Mouse (Mus musculus) CH12.LX (cell line): Measurements from ENCODE around the gene Thsd7b. TPM values are rescaled to one million over a fixed set of nuclear protein-coding genes. Genes with fewer than 3 reads are reported as not detected.
A peak's percentile ranks its signal among the peaks of the same experiment; 100 is the strongest.

ENCODE experiments used
- DNase-seq: peaks from one replicate; pipeline ENCODE4 v3.0.0-alpha.2; 2013; ENCODE audit errors: extremely low read depth
- H3K27ac ChIP-seq: 2 replicates; pipeline ENCODE4 v1.5.1; 2012; ENCODE audit warnings: low read depth, mild to moderate bottlenecking, control low read depth, moderate library complexity; ENCODE audit not compliant: insufficient read depth
- H3K27me3 ChIP-seq: replicated peaks from 2 replicates; pipeline ENCODE3; 2012; ENCODE audit warnings: inconsistent platforms
- H3K36me3 ChIP-seq, 2 experiments: replicated peaks in 1 of 2; 2 replicates each; pipeline versions ENCODE3 to v1.6.1; 2012; ENCODE audit warnings: inconsistent platforms in 1 of 2, low read length in 1 of 2, mild to moderate bottlenecking in 1 of 2, mixed read lengths in 1 of 2, moderate library complexity in 1 of 2; ENCODE audit not compliant: control insufficient read depth in 1 of 2, insufficient read depth in 1 of 2
- H3K4me1 ChIP-seq, 2 experiments: 2 replicates each; pipeline ENCODE4 v1.6.1; 2012; ENCODE audit warnings: inconsistent platforms in 1 of 2, moderate library complexity in 1 of 2; ENCODE audit not compliant: insufficient read depth in 2 of 2, control insufficient read depth in 1 of 2
- H3K4me2 ChIP-seq: 2 replicates; pipeline ENCODE4 v1.6.1; 2012; ENCODE audit warnings: low read depth, mild to moderate bottlenecking, control low read depth; ENCODE audit not compliant: poor library complexity, insufficient read depth, severe bottlenecking
- H3K4me3 ChIP-seq, 3 experiments: fragments of 150-350 bp in 1 of 3; sonication (generic) in 1 of 3; replicated peaks in 1 of 3; 2 replicates each; pipeline versions ENCODE3 to v1.5.1; 2011 to 2012; ENCODE audit warnings: low read depth in 2 of 3, low read length in 2 of 3, mild to moderate bottlenecking in 2 of 3, moderate library complexity in 2 of 3, control low read depth in 1 of 3, improper control_type of control experiment in 1 of 3, inconsistent platforms in 1 of 3, mixed read lengths in 1 of 3; ENCODE audit not compliant: poor library complexity in 1 of 3
- H3K79me2 ChIP-seq: replicated peaks from 2 replicates; pipeline ENCODE4 v1.6.1; 2012; ENCODE audit warnings: mild to moderate bottlenecking, moderate library complexity; ENCODE audit not compliant: control insufficient read depth, poor library complexity, insufficient read depth, severe bottlenecking; ENCODE audit errors: extremely low read depth
- H3K9ac ChIP-seq: 2 replicates; pipeline ENCODE4 v1.6.1; 2012; ENCODE audit warnings: low read depth, mild to moderate bottlenecking, control low read depth, moderate library complexity; ENCODE audit not compliant: insufficient read depth
- H3K9me3 ChIP-seq: replicated peaks from 2 replicates; pipeline ENCODE3; 2012; ENCODE audit warnings: low read length, inconsistent platforms, mixed read lengths
- CTCF ChIP-seq, 2 experiments: IDR thresholded peaks in 1 of 2; conservative IDR thresholded peaks in 1 of 2; 2 replicates each; pipeline ENCODE4 v1.5.1; 2011 to 2012; ENCODE audit warnings: low read depth in 2 of 2, low read length in 2 of 2, improper control_type of control experiment in 1 of 2, inconsistent platforms in 1 of 2, mild to moderate bottlenecking in 1 of 2, moderate library complexity in 1 of 2
- IRF4 ChIP-seq: IDR thresholded peaks from 2 replicates; pipeline ENCODE4 v1.6.1; 2014; ENCODE audit warnings: low read depth, mild to moderate bottlenecking, inconsistent platforms, low read length, improper control_type of control experiment
- JUND ChIP-seq: conservative IDR thresholded peaks from 2 replicates; pipeline ENCODE4 v1.6.1; 2011; ENCODE audit warnings: low read depth, low read length, improper control_type of control experiment
- MAFK ChIP-seq: IDR thresholded peaks from 2 replicates; pipeline ENCODE4 v1.6.1; 2011; ENCODE audit warnings: low read length, improper control_type of control experiment; ENCODE audit not compliant: insufficient replicate concordance
- MAZ ChIP-seq: IDR thresholded peaks from 2 replicates; pipeline ENCODE4 v1.6.1; 2012; ENCODE audit warnings: low read depth, mild to moderate bottlenecking, inconsistent platforms, low read length, improper control_type of control experiment, moderate library complexity
- MEF2A ChIP-seq: IDR thresholded peaks from 2 replicates; pipeline ENCODE4 v1.6.1; 2014; ENCODE audit warnings: low read depth, mild to moderate bottlenecking, inconsistent platforms, low read length, improper control_type of control experiment, borderline replicate concordance
- PAX5 ChIP-seq: IDR thresholded peaks from 2 replicates; pipeline ENCODE4 v1.6.1; 2012; ENCODE audit warnings: low read length, inconsistent platforms, mixed read lengths
- POLR2A ChIP-seq: IDR thresholded peaks from 2 replicates; pipeline ENCODE4 v1.6.1; 2011; ENCODE audit warnings: low read depth, mild to moderate bottlenecking, improper control_type of control experiment, low read length
- RAD21 ChIP-seq: IDR thresholded peaks from 2 replicates; pipeline ENCODE4 v1.6.1; 2011; ENCODE audit warnings: low read depth, mild to moderate bottlenecking, low read length, improper control_type of control experiment, moderate library complexity
- SIN3A ChIP-seq: IDR thresholded peaks from 2 replicates; pipeline ENCODE4 v1.6.1; 2012; ENCODE audit warnings: low read length, improper control_type of control experiment, inconsistent platforms
- SMC3 ChIP-seq: IDR thresholded peaks from 2 replicates; pipeline ENCODE4 v1.6.1; 2011; ENCODE audit warnings: low read depth, low read length, improper control_type of control experiment
- TCF12 ChIP-seq: IDR thresholded peaks from 2 replicates; pipeline ENCODE4 v1.6.1; 2014; ENCODE audit warnings: low read depth, mild to moderate bottlenecking, inconsistent platforms, low read length, improper control_type of control experiment
- ZC3H11A ChIP-seq: IDR thresholded peaks from 2 replicates; pipeline ENCODE4 v1.6.1; 2012; ENCODE audit warnings: low read depth, mild to moderate bottlenecking, inconsistent platforms, low read length, improper control_type of control experiment
- ZNF384 ChIP-seq: IDR thresholded peaks from 2 replicates; pipeline ENCODE4 v1.6.1; 2012; ENCODE audit warnings: low read depth, low read length, improper control_type of control experiment, inconsistent platforms
- dilution Hi-C: fragments of 300-500 bp; cut with MboI; formaldehyde crosslinking; loops from 2 replicates; pipeline ENCODE4 v1.14.3; 2020; ENCODE audit warnings: low sequenced_read_pairs; ENCODE audit not compliant: extremely low pct_unique_long_range_greater_than_20kb, extremely low pct_ligation_motif_present
- in situ Hi-C: fragments of 300-500 bp; cut with MboI; formaldehyde crosslinking; loops from 3 replicates; pipeline ENCODE4 v1.14.3; 2019; ENCODE audit warnings: low sequenced_read_pairs, low pct_ligation_motif_present, low pct_unique_long_range_greater_than_20kb, mixed read lengths
- polyA plus RNA-seq: library from polyadenylated mRNA; unstranded; fragments of >175 nt; gene quantifications from 2 replicates; pipeline ENCODE4 v1.2.1, GENCODE M21; 2012; ENCODE audit warnings: low read depth; ENCODE audit not compliant: insufficient read length
- total RNA-seq, 2 experiments: library from RNA; depleted of rRNA; stranded (reverse); fragments of 300-350 nt in 1 of 2; fragments of >200 nt in 1 of 2; gene quantifications; 2 replicates each; pipeline ENCODE4 v1.2.3; 2012 to 2014

The Thsd7b gene
- total and polyA plus RNA-seq, 3 experiments = not detected

DNA sequence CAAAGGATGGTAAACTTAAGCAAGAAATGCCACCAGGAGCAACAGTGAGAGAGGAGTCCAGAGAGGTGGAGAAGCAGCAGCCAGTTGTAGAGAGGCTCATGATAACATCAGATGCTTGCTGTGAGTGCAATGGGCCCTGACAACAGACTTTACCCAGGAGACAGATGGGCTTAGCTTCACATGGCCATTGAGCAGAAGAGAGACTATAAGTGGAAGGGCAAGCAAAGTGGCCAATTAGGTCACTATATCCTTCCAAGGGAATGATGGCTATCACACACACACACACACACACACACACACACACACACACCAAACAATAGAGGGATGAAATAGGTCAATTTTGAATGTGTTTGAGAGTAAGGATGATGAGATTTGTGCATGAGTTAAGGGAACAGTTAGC lies 565.4 kb downstream of the Thsd7b start:
- TF ChIP-seq SIN3A (no peak), RAD21 (no peak), TCF12 (no peak)
- H3K79me2 ChIP-seq = no peaks in the 10 kb centered on the region
- no peaks in the 10 kb centered on the region for H3K36me3 ChIP-seq
- no peak overlapping the region for H3K27ac ChIP-seq
- dilution Hi-C loops (no loop called here), in situ Hi-C loops (no loop called here)
- H3K9ac ChIP-seq = no peak overlapping the region
- no peaks in the 10 kb centered on the region for H3K4me1 ChIP-seq
- H3K4me3 ChIP-seq = no peak overlapping the region
- no peak for DNase-seq
- H3K4me2 ChIP-seq = no peak overlapping the region
- no peaks in the 10 kb centered on the region for H3K27me3 ChIP-seq
- H3K9me3 ChIP-seq = no peaks in the 10 kb centered on the region

DNA sequence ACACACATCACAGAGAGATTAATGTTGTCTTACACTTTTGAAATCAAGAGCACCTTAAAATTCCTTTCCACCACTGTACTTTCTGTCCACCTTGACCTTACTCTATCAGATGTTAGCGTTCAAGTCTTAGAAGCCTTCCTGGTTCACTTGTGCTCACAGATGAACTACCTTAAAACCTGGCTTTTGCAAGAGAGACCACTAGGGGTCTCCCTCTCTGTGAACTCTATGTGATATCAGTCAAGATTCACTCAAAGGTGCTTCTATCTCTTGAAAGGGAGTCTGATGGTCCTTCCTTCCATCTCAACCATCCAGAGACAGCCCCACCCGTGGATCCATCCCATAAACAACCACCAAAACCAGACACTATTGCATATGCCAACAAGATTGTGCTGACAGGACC lies 570.3 kb downstream of the Thsd7b start:
- dilution Hi-C loops = no loop called here
- Histone ChIP-seq H3K4me3 (no peak overlapping the region), H3K36me3 (no peaks in the 10 kb centered on the region), H3K9ac (no peak overlapping the region), H3K27me3 (no peaks in the 10 kb centered on the region), H3K79me2 (no peaks in the 10 kb centered on the region), H3K27ac (no peak overlapping the region), H3K9me3 (no peaks in the 10 kb centered on the region), H3K4me2 (no peak overlapping the region; the same call in 1 of the 2 replicates), H3K4me1 (no peaks in the 10 kb centered on the region)
- in situ Hi-C loops = no loop called here
- TF ChIP-seq RAD21 (peak; percentile 43), CTCF (conservative IDR thresholded peaks at IDR 0.05 in 1 of 2, IDR thresholded peaks at IDR 0.05 in 1 of 2; ENCODE audit: low read depth in 2 of 2, low read length in 2 of 2) (peak; percentile 53 to 76; a peak in 3 of 4 replicates), SMC3 (peak; percentile 72), ZNF384 (no peak)
- DNase-seq = peak; percentile 70

DNA sequence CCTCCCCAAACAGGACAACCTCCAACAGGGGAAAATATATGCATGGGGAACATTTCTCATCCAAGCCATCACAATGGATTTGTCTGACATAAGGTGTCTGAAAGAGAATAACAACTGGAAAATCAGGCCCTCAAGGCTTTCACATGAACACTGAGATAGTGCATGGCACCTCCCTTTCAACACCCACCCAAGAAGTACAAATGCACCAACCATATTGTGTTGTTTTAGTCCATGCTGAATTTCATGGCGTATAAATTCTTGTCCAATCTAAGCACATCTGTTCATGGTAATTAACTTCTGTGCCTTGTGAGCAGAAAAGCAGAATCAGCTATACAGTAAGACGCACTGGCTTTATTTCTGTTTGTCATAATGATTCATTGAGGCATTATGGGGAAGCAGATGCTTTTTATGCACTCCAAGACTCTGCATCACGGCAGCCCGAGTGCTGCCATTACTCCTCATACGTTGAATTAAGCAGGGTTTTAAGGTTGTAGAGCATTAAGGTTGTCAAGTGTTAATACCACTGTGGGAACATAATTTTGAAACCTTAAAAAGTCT lies 577.0 kb downstream of the Thsd7b start:
- no peaks in the 10 kb centered on the region for H3K36me3 ChIP-seq
- no peaks in the 10 kb centered on the region for H3K79me2 ChIP-seq
- TF ChIP-seq ZC3H11A = no peak
- TF ChIP-seq MEF2A = no peak
- TF ChIP-seq POLR2A = no peak
- TF ChIP-seq JUND = no peak
- TF ChIP-seq RAD21 = no peak
- TF ChIP-seq MAZ = no peak
- no peak for TF ChIP-seq MAFK
- no peak for TF ChIP-seq PAX5
- no peak for TF ChIP-seq IRF4
- TF ChIP-seq, all 38 proteins: peak for 0
- no peak overlapping the region for H3K4me2 ChIP-seq
- no peak overlapping the region for H3K4me3 ChIP-seq
- no peak overlapping the region for H3K27ac ChIP-seq
- H3K27me3 ChIP-seq = no peaks in the 10 kb centered on the region
- in situ Hi-C loops = no loop called here
- DNase-seq = no peak
- no peaks in the 10 kb centered on the region for H3K4me1 ChIP-seq
- H3K9ac ChIP-seq = no peak overlapping the region
- dilution Hi-C loops = no loop called here
- H3K9me3 ChIP-seq = no peaks in the 10 kb centered on the region
